Comparison of ENCODE assay signal across 8 mouse cellular contexts in genomic region chr13:23298445-23299232, GRCm38 (mm10). TPM values are rescaled to one million over a fixed set of nuclear protein-coding genes. Genes with fewer than 3 reads are reported as not detected.
DNase-seq lines count a peak whose midpoint lies in the region; ATAC-seq and TF ChIP-seq lines count a peak whose summit lies in the region.

No protein-coding gene starts in this region.

- peak overlapping the region; percentile 59 for H3K4me3 ChIP-seq in heart, embryonic 12.5 days
- peak overlapping the region; percentile 49 for H3K4me3 ChIP-seq in embryonic facial prominence, embryonic 12.5 days
- peak overlapping the region; percentile 39 for H3K4me3 ChIP-seq in intestine, postnatal 0 days (ENCODE audit: low read depth, low read length)

- TF ChIP-seq CTCF in intestine, postnatal 0 days (IDR thresholded peaks at IDR 0.05; ENCODE audit: low read depth): no peak

- H3K36me3 ChIP-seq in heart, embryonic 12.5 days: no peaks in the 10 kb centered on the region
- H3K36me3 ChIP-seq in embryonic facial prominence, embryonic 12.5 days: no peaks in the 10 kb centered on the region
- no peaks in the 10 kb centered on the region for H3K36me3 ChIP-seq in intestine, postnatal 0 days (ENCODE audit: control insufficient read depth, insufficient read depth)

- H3K4me2 ChIP-seq in heart, embryonic 12.5 days: peak overlapping the region; percentile 72
- H3K4me2 ChIP-seq in embryonic facial prominence, embryonic 12.5 days (replicated peaks): peak overlapping the region; percentile 53
- peak overlapping the region; percentile 61 for H3K4me2 ChIP-seq in intestine, postnatal 0 days (replicated peaks; ENCODE audit: low read depth)

- H3K9me3 ChIP-seq in heart, embryonic 12.5 days (replicated peaks): no peaks in the 10 kb centered on the region
- H3K9me3 ChIP-seq in embryonic facial prominence, embryonic 12.5 days: no peaks in the 10 kb centered on the region
- H3K9me3 ChIP-seq in intestine, postnatal 0 days (ENCODE audit: control insufficient read depth): no peaks in the 10 kb centered on the region

- DNase-seq in heart, adult 8-10 months (ENCODE audit: low spot score): no peak
- peak; percentile 22 for DNase-seq in CD4-positive helper T cell, adult 2 months (ENCODE audit: low read depth, low spot score)
- DNase-seq in neural tube, embryonic 10.5 days (ENCODE audit: extremely low spot score, low spot score): peak; percentile 75
- DNase-seq in B cell, adult 2 months: no peak
- DNase-seq in lung, postnatal 36 days: no peak

- peaks cover 8% of the 10 kb centered on the region for H3K4me1 ChIP-seq in heart, embryonic 12.5 days (replicated peaks)
- no peaks in the 10 kb centered on the region for H3K4me1 ChIP-seq in embryonic facial prominence, embryonic 12.5 days
- H3K4me1 ChIP-seq in intestine, postnatal 0 days (replicated peaks; ENCODE audit: control insufficient read depth, insufficient read depth, low read length): no peaks in the 10 kb centered on the region

- no peak overlapping the region for H3K9ac ChIP-seq in heart, embryonic 12.5 days
- no peak overlapping the region for H3K9ac ChIP-seq in embryonic facial prominence, embryonic 12.5 days
- no peak overlapping the region for H3K9ac ChIP-seq in intestine, postnatal 0 days (ENCODE audit: low read depth, low read length)

- no peak overlapping the region for H3K27ac ChIP-seq in heart, embryonic 12.5 days (ENCODE audit: poor library complexity, severe bottlenecking)
- no peak overlapping the region for H3K27ac ChIP-seq in embryonic facial prominence, embryonic 12.5 days
- no peak overlapping the region for H3K27ac ChIP-seq in intestine, postnatal 0 days (ENCODE audit: low read depth, low read length)

- H3K27me3 ChIP-seq in heart, embryonic 12.5 days (replicated peaks): peaks cover 15% of the 10 kb centered on the region; the same call in 1 of the 2 replicates
- peaks cover 8% of the 10 kb centered on the region; the same call in 1 of the 2 replicates for H3K27me3 ChIP-seq in embryonic facial prominence, embryonic 12.5 days
- H3K27me3 ChIP-seq in intestine, postnatal 0 days (replicated peaks; ENCODE audit: control insufficient read depth, insufficient read depth, low read length): no peaks in the 10 kb centered on the region

- 2% methylated on average over 21 of the region's 21 CpGs for WGBS in heart, embryonic 12.5 days
- WGBS in embryonic facial prominence, embryonic 12.5 days: 3% methylated on average over 21 of the region's 21 CpGs
- WGBS in intestine, postnatal 0 days: 7% methylated on average over 21 of the region's 21 CpGs

- ATAC-seq in heart, embryonic 12.5 days (ENCODE audit: insufficient number of reproducible peaks, low FRiP score): peak; percentile 71
- 0 out of 2 replicates have a peak, but pooled peaks have one; percentile 56 for ATAC-seq in embryonic facial prominence, embryonic 12.5 days (ENCODE audit: insufficient number of reproducible peaks, insufficient read depth, low FRiP score, low TSS enrichment)
- peak; percentile 82 for ATAC-seq in intestine, postnatal 0 days

RNA-seq across cellular contexts. Expression of gene Vmn1r223, which starts 51.7 kb away (rescaled TPM):
- polyA plus RNA-seq in heart, embryonic 12.5 days (2016; fragmentation: Nextera tagmentation; extraction: Ambion mirVana): not detected in 2 replicates
- total RNA-seq in heart, adult 8-10 months (2022): not detected
- not detected in 2 replicates for polyA plus RNA-seq in embryonic facial prominence, embryonic 12.5 days (2016; fragmentation: Nextera tagmentation; extraction: Ambion mirVana)
- not detected in 2 replicates for polyA plus RNA-seq in intestine, postnatal 0 days (2015; fragmentation: Nextera tagmentation; extraction: Ambion mirVana)

Comparison
In these comparisons a context has a peak if more than half of its experiments do, and no peak if none do; other contexts are left out.
1. DNase-seq: peak in CD4-positive helper T cell, adult 2 months (single experiment) and neural tube, embryonic 10.5 days (single experiment); none in heart, adult 8-10 months (single experiment), B cell, adult 2 months (0 of 2) and lung, postnatal 36 days (single experiment).
2. Peak in every context shown above with its lines, with median percentiles within 50 percentile points of each other: ATAC-seq, H3K4me2 ChIP-seq and H3K4me3 ChIP-seq.